Mouse (Mus musculus) lung, postnatal 14 days (tissue): Measurements from ENCODE around the gene Mecr.

ENCODE experiments used
- DNase-seq: peaks from one replicate; pipeline ENCODE4 v3.0.0; 2021

Mecr gene

DNA sequence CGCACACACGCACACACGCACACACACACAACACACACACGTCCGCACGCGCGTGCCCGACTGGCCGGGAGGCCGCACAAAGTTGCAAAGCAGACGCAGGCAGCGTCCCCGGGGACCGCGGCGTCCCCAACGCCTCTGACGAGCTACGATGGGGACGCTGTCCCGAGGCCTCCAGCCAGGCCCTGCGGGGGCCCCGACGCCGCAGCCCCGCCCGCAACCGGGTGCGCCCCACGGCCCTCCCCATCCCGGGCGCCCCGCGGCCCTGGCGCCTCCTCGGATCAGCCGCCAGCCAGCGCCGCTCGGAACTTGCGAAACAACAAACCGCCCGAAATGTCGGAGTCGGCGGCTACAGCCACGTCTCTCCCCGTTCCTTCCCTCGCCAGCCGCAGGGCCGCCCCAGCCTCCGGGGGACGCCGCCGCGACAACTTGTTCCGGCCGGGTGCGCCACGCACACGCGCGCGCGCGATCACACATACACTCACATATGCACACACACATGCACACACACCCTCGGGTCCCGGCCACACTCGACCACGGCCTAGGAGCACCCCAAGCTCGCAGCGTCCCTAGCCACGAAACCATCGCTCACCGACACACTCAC, 6.3 kb upstream of the Mecr start:
- DNase-seq = peak; percentile 60

- peak; percentile 97 for DNase-seq
Measured at GRCm38 (mm10) chr4:131837872-131838524, 5.3 kb upstream of the Mecr start, which contains the start of gene Ptpru. TSS of gene Ptpru (minus strand) at chr4:131838288.

DNA sequence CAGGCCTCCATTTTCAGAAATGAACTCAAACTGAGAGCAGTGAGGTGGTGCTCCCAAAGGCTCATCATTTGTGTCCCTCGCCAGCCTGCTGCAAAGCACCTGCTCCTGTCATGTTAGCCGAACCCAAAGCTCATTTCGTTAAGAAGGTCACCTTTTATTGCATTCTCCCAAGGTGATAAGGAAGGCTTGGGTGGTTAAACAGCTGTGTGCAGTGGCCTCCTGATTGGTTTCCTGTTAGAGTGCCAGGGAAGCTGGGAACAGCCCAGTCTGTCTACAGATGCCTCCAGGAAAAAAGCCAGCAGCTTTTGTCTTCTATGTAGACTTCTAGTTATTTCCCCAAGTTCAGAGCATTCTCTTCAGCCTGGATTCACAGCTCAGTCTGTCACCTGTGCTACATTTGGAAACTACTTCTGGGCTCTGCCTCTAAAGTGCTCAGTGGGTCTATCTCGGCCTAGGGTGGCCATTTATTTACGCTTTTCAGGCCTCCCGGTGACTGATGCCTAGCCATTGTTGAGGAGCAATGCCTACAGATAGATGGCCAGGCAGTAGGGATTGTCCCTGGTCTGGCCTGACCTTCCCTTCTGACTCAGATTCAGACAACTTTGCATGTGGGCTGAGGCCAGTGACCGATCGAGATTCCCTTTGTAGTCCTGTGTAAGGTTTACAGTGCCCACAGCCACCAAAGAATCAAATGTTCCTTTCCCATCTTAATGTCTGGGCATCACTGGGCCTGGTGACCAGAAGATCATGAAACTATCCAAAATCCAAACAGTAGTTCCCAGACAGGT, 2.9 kb downstream of the Mecr start:
- DNase-seq = no peak

GRCm38 (mm10) chr4:131848082-131848481, 4.8 kb downstream of the Mecr start:
- DNase-seq = no peak

GRCm38 (mm10) chr4:131849986-131850638, 6.8 kb downstream of the Mecr start:
- DNase-seq = peak; percentile 73

DNA sequence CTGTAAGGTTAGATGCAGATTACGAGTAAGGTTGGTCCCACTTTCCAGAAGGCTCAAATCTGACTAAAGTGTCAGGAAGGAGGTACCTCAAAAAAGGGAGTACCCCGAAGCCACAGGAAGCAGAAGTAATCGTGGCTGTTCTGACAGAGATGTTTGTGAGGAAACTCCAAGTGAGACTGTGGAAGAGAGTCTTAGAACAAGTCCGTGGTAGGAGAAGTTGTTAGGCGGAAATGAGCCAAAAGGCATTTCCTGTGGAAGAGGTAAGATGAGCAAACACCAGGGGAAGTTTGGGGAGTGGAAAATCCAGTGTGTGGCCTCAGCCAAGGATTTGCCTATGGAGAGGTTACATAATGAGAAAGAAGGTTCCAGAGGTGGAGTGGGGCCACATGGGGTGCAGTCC, 11.7 kb downstream of the Mecr start:
- no peak for DNase-seq

DNA sequence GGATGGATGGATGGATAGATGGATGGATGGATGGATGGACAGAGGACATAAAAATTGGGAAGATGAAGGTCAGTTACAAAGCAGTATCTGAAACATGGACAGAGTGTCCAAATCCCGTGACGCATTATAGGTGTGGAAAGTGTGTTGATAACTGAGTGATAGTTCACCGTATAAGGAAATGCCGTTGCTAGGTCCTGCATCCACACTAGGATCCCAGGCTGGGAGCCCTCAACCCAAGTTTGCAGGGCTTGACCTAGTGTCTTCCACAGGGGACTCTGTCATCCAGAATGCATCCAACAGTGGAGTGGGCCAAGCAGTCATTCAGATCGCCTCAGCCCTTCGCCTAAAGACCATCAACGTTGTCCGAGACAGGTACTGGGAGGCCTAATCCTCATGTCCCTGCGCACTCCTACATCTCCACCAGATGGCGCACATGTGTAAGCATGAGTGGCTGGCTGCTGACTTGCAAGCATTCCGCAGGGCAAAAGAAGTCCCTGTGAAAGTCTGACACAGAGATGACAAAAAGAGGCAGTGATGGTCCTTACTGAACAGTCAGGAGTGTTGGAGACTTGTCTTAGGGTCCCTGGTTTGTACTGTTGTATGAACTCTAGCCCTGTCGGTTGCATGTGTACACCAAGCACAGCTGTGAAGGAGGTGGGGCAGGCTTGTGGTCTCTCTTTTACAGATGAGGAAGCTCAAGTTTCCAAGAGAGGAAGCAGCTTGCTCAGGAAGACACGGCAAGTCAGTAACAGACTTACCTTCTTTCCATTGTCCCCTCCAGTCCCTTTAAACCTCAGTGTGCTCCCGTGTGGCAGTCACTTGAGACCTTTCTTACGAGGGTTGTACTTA, 17.4 kb downstream of the Mecr start:
- DNase-seq = peak; percentile 90

GRCm38 (mm10) chr4:131861341-131861739, 18.1 kb downstream of the Mecr start:
- no peak for DNase-seq

GRCm38 (mm10) chr4:131872672-131873292, 29.5 kb downstream of the Mecr start:
- DNase-seq = no peak

GRCm38 (mm10) chr4:131873293-131874168, 30.3 kb downstream of the Mecr start, which contains the start of gene Srsf4:
TSS of gene Srsf4 (plus strand) at chr4:131873617.
- peak; percentile 94 for DNase-seq

- no peak for DNase-seq
Measured at GRCm38 (mm10) chr4:131874169-131874536, 30.9 kb downstream of the Mecr start.

- no peak for DNase-seq
Measured at GRCm38 (mm10) chr4:131874567-131874966, 31.3 kb downstream of the Mecr start.

DNA sequence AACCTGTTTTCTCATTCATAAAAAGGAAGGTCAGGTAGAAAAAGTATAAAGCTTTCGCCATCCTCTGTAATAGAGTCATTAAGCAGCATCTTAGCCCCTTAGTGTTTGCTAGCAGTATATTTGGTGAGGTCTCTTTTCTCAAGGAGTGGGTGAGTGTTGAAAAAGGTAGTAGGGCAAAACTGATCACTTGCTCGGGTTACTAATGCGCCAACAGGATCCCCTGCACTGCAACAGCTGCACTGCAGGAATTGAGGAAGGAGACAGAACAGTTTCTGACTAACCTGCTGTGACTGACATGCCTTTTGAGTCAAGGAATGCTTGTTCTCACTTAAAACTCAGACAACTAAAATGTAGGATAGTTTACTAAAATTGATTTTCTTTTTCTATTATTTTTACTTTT, 32.0 kb downstream of the Mecr start:
- DNase-seq = no peak

DNA sequence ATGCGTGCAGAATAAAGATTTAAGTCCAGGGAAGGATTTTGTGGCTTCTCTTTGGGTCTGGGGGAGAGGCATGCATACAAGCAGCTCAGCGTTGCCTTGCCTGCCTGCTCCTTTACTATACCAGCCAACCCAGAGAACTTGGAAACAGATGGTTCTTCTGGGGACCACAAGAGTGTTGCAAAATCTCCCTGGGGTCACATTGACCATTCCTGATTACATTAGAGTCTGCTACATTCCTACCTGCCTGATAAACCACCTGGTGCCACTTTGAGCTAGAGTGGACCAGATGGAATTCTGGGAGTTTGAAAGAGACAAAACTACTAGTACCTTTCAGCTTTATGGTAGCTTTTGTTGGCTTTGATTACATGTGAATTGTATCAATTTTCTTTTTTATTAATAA, 33.6 kb downstream of the Mecr start:
- no peak for DNase-seq

DNA sequence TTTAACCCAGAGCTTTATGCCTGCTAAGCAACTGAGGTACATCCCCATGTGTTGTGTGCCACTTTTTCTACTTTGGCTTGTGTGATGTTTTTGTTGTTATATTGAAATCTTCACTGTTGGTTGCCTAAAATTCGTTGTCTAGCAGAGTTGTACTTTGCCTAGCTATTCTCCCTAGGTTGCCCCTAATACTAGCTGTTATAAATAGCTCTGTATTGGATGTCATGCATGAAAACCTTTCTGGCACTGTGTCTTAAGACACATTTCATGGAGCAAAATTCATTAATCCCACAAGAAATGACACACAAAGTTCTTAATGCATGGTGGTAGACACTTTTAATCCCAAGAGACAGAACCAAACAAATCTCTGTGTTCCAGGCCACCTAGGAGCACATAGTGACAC, 36.4 kb downstream of the Mecr start:
- DNase-seq = no peak

DNA sequence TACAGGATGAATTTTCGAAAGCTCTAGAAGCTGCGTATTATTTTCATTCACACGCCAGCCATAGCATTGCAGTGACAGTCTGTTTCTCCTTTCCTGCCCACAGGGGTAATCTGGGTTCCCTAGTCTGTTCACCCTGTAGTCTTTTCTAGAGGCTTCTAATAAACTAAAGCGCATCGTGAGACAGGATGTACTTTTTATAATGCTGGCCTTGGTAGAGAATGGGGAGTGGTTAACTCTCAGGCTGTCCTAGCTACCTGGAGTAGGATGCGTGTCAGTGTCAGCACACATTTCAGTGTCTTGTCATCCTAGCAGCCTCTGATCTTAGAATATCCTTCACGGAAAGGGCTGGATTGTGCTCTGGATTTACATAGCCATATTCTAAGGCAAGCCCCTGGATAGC, 38.0 kb downstream of the Mecr start:
- no peak for DNase-seq

GRCm38 (mm10) chr4:131883571-131883970, 40.3 kb downstream of the Mecr start:
- DNase-seq = no peak

DNA sequence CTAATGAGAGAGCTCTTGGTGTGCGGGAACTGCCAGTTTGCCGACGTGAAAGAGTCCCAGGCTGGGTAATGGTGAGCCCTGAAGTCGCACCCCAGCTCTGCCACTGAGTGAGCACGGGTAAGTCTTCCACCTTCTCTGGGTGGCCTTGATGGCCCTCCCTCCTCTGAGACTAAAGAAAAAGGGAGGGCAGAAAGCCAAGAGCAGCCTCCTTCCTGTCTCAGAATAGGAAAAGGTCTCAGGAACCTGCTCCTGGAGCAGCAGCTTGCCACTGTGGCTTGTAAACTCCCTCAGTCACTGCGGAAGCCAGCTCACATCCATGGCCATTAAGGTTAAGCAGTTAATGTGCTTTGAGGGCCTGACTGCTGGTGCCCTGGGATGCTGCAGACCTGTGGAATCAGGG, 42.1 kb downstream of the Mecr start:
- no peak for DNase-seq

DNA sequence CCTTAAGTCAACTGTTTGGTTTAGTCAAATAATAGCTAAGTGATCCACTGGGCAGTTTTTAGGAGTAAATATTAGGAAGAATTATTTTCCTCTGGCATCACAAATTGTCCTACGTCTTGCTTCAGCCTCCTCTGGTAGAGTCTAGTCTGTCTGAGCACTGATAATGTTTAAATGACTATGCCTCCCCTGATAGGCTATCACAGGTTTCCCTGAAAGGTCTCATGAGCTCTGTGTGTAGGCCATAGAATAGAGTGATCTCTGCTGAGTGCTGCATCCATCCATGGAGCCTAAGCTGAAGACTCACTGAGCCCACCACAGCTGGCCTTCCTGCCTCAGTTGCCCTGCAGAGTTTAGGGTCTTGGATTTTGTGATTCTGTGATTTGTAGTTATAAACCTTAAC, 45.3 kb downstream of the Mecr start:
- DNase-seq = no peak

- DNase-seq = no peak
Measured at GRCm38 (mm10) chr4:131890692-131891091, 47.4 kb downstream of the Mecr start.

DNA sequence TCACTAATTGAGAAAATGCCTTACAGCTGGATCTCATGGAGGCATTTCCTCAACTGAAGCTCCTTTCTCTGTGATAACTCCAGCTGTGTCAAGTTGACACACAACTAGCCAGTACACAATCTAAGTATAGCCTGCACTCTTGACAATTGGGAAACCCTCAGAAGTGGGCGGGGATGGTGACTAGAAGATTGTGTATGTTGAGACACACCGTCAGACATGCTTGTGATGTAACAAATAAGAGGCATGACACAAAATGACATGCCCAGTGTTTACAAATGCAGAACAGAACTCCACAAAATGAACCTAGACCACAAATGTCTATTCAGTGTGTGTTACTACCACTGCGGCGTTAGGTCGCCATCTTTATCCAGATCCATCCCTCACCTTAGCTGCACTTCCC, 53.8 kb downstream of the Mecr start:
- DNase-seq = no peak
